Mouse (Mus musculus): Measurements from ENCODE around the gene Ctsz. TPM values are rescaled to one million over a fixed set of nuclear protein-coding genes. Genes with fewer than 3 reads are reported as not detected.

Gene Ctsz
- polyA plus RNA-seq (2012; rRNA removed): 64.2 and 70.7 TPM in 2 replicates

- peak; percentile 48 to 58 for DNase-seq
- 1% methylated on average over 38 of the region's 38 CpGs for WGBS
- Histone ChIP-seq H3K4me1 (ENCODE audit: control insufficient read depth, insufficient read depth, low read length) (no peaks in the 10 kb centered on the region; the same call in 1 of the 2 replicates), H3K4me3 (replicated peaks; ENCODE audit: insufficient read depth, low read depth, low read length) (peak within 1 kb of the TSS; percentile 89), H3K27ac (ENCODE audit: insufficient read depth, low read length) (no peak within 1 kb of the TSS; the same call in 1 of the 2 replicates), H3K27me3 (ENCODE audit: control insufficient read depth, insufficient read depth, low read length) (no peaks in the 10 kb centered on the region)
- TF ChIP-seq POLR2A (IDR thresholded peaks at IDR 0.05; ENCODE audit: borderline replicate concordance, insufficient read depth, low read length): peak; percentile 22; the same call in 1 of the 2 replicates
- TF ChIP-seq CTCF (IDR thresholded peaks at IDR 0.05; ENCODE audit: borderline replicate concordance, insufficient read depth, low read depth, low read length): no peak
Measured at GRCm38 (mm10) chr2:174438737-174439449, at the start of gene Ctsz. Ctsz (minus strand) TSS chr2:174439039.

GRCm38 (mm10) chr2:174487005-174487404 lies 48.2 kb upstream of the Ctsz start:
- DNase-seq: no peak
- TF ChIP-seq CTCF (IDR thresholded peaks at IDR 0.05; ENCODE audit: borderline replicate concordance, insufficient read depth, low read depth, low read length): no peak
- TF ChIP-seq POLR2A (IDR thresholded peaks at IDR 0.05; ENCODE audit: borderline replicate concordance, insufficient read depth, low read length): no peak
- no peak overlapping the region for H3K27ac ChIP-seq (ENCODE audit: insufficient read depth, low read length)
- no peaks in the 10 kb centered on the region for H3K4me1 ChIP-seq (ENCODE audit: control insufficient read depth, insufficient read depth, low read length)
- H3K4me3 ChIP-seq (replicated peaks; ENCODE audit: insufficient read depth, low read depth, low read length): no peak overlapping the region
- H3K27me3 ChIP-seq (ENCODE audit: control insufficient read depth, insufficient read depth, low read length): no peaks in the 10 kb centered on the region
- 83% methylated on average over 5 of the region's 5 CpGs for WGBS

GRCm38 (mm10) chr2:174478746-174479145 lies 39.9 kb upstream of the Ctsz start:
- DNase-seq: no peak
- H3K27me3 ChIP-seq (ENCODE audit: control insufficient read depth, insufficient read depth, low read length): no peaks in the 10 kb centered on the region
- 61% methylated on average over 5 of the region's 5 CpGs for WGBS
- no peak overlapping the region for H3K4me3 ChIP-seq (replicated peaks; ENCODE audit: insufficient read depth, low read depth, low read length)
- H3K4me1 ChIP-seq (ENCODE audit: control insufficient read depth, insufficient read depth, low read length): no peaks in the 10 kb centered on the region
- H3K27ac ChIP-seq (ENCODE audit: insufficient read depth, low read length): no peak overlapping the region
- no peak for TF ChIP-seq CTCF (IDR thresholded peaks at IDR 0.05; ENCODE audit: borderline replicate concordance, insufficient read depth, low read depth, low read length)
- no peak for TF ChIP-seq POLR2A (IDR thresholded peaks at IDR 0.05; ENCODE audit: borderline replicate concordance, insufficient read depth, low read length)

- Histone ChIP-seq H3K4me1 (ENCODE audit: control insufficient read depth, insufficient read depth, low read length) (peaks cover 2% of the 10 kb centered on the region; the same call in 1 of the 2 replicates), H3K27me3 (ENCODE audit: control insufficient read depth, insufficient read depth, low read length) (no peaks in the 10 kb centered on the region), H3K27ac (ENCODE audit: insufficient read depth, low read length) (no peak overlapping the region), H3K4me3 (replicated peaks; ENCODE audit: insufficient read depth, low read depth, low read length) (no peak overlapping the region)
- WGBS: 79% methylated on average over 3 of the region's 3 CpGs
- TF ChIP-seq POLR2A (IDR thresholded peaks at IDR 0.05; ENCODE audit: borderline replicate concordance, insufficient read depth, low read length): no peak
- TF ChIP-seq CTCF (IDR thresholded peaks at IDR 0.05; ENCODE audit: borderline replicate concordance, insufficient read depth, low read depth, low read length): no peak
- DNase-seq: no peak
Measured at GRCm38 (mm10) chr2:174477543-174478319, 38.9 kb upstream of the Ctsz start.

- DNase-seq: no peak
- TF ChIP-seq POLR2A (IDR thresholded peaks at IDR 0.05; ENCODE audit: borderline replicate concordance, insufficient read depth, low read length) (no peak), CTCF (IDR thresholded peaks at IDR 0.05; ENCODE audit: borderline replicate concordance, insufficient read depth, low read depth, low read length) (no peak)
- peaks cover 2% of the 10 kb centered on the region; the same call in 1 of the 2 replicates for H3K4me1 ChIP-seq (ENCODE audit: control insufficient read depth, insufficient read depth, low read length)
- peak overlapping the region; percentile 80 for H3K4me3 ChIP-seq (replicated peaks; ENCODE audit: insufficient read depth, low read depth, low read length)
- 82% methylated on average over 5 of the region's 5 CpGs for WGBS
- H3K27me3 ChIP-seq (ENCODE audit: control insufficient read depth, insufficient read depth, low read length): no peaks in the 10 kb centered on the region
- H3K27ac ChIP-seq (ENCODE audit: insufficient read depth, low read length): no peak overlapping the region
Measured at GRCm38 (mm10) chr2:174473550-174473927, 34.7 kb upstream of the Ctsz start.

GRCm38 (mm10) chr2:174472818-174473549 lies 34.1 kb upstream of the Ctsz start, which contains the start of gene Prelid3b:
Prelid3b (minus strand) TSS chr2:174473081.
- TF ChIP-seq CTCF (IDR thresholded peaks at IDR 0.05; ENCODE audit: borderline replicate concordance, insufficient read depth, low read depth, low read length) (no peak), POLR2A (IDR thresholded peaks at IDR 0.05; ENCODE audit: borderline replicate concordance, insufficient read depth, low read length) (peak; percentile 57; the same call in 1 of the 2 replicates)
- WGBS: 1% methylated on average over 53 of the region's 53 CpGs
- peak; percentile 98 for DNase-seq
- peak within 1 kb of the TSS; percentile 28; the same call in 1 of the 2 replicates for H3K27ac ChIP-seq (ENCODE audit: insufficient read depth, low read length)
- peak within 1 kb of the TSS; percentile 80 for H3K4me3 ChIP-seq (replicated peaks; ENCODE audit: insufficient read depth, low read depth, low read length)
- H3K27me3 ChIP-seq (ENCODE audit: control insufficient read depth, insufficient read depth, low read length): no peaks in the 10 kb centered on the region
- H3K4me1 ChIP-seq (ENCODE audit: control insufficient read depth, insufficient read depth, low read length): peaks cover 2% of the 10 kb centered on the region; the same call in 1 of the 2 replicates

- 6% methylated on average over 30 of the region's 30 CpGs for WGBS
- Histone ChIP-seq H3K27me3 (ENCODE audit: control insufficient read depth, insufficient read depth, low read length) (no peaks in the 10 kb centered on the region), H3K27ac (ENCODE audit: insufficient read depth, low read length) (peak overlapping the region; percentile 28; the same call in 1 of the 2 replicates), H3K4me3 (replicated peaks; ENCODE audit: insufficient read depth, low read depth, low read length) (peak overlapping the region; percentile 80), H3K4me1 (ENCODE audit: control insufficient read depth, insufficient read depth, low read length) (peaks cover 2% of the 10 kb centered on the region; the same call in 1 of the 2 replicates)
- DNase-seq: no peak
- no peak for TF ChIP-seq CTCF (IDR thresholded peaks at IDR 0.05; ENCODE audit: borderline replicate concordance, insufficient read depth, low read depth, low read length)
- TF ChIP-seq POLR2A (IDR thresholded peaks at IDR 0.05; ENCODE audit: borderline replicate concordance, insufficient read depth, low read length): no peak
Measured at GRCm38 (mm10) chr2:174472407-174472806, 33.6 kb upstream of the Ctsz start.

Data from cerebellum, adult 2 months (tissue).